In the genomic region with DNA sequence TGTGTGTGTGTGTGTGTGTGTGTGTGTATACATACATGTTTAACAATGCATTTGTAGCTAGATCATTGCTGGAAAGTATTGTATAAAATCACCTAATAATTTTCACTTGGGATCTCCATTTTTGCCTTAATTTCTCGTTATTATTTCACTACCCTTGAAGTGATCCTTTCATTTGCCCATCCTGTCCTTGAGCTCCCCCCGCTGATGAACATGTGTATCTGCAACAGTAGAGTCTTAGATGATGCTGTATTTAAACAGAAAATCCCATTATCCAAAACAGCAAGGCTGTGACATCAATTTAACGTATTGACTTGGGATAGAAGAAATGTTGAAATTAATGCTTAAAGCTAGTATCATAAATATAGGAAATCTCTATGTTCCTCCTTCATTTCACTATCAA, we compare ENCODE assay signal across 12 mouse cellular contexts.
DNase-seq lines count a peak whose midpoint lies in the region; ATAC-seq and TF ChIP-seq lines count a peak whose summit lies in the region.
"Had no signal": no experiment of that assay in that cellular context is flagged by ENCODE, and none has a peak within 500 bp of the region (broad histone marks: within the 10 kb centered on the region; RNA-seq: fewer than 3 reads in every experiment).

No protein-coding gene starts in this region.

- no peaks in the 10 kb centered on the region for H3K9me3 ChIP-seq in forebrain, postnatal 0 days (ENCODE audit: low read length)
- H3K9me3 ChIP-seq in forebrain, embryonic 12.5 days: no peaks in the 10 kb centered on the region
- H3K9me3 ChIP-seq in liver, embryonic 11.5 days (ENCODE audit: control insufficient read depth, low read length): no peaks in the 10 kb centered on the region
- no peaks in the 10 kb centered on the region for H3K9me3 ChIP-seq in MEL (replicated peaks; ENCODE audit: insufficient read depth, low read length)
- H3K9me3 ChIP-seq: limb, embryonic 15.5 days; neural tube, embryonic 12.5 days had no signal

- peak; percentile 59 for TF ChIP-seq CTCF in forebrain, postnatal 0 days (IDR thresholded peaks at IDR 0.05; ENCODE audit: low read depth)
- no peak for TF ChIP-seq CTCF in liver, adult 2 months (IDR thresholded peaks at IDR 0.05; ENCODE audit: low read depth, low read length)
- peak; percentile 18 to 61 (median 24); a peak in 4 of 6 replicates for TF ChIP-seq CTCF in MEL (IDR thresholded peaks at IDR 0.05 in 2 of 3, conservative IDR thresholded peaks at IDR 0.05 in 1 of 3; ENCODE audit: control insufficient read depth in 1 of 3, insufficient read depth in 1 of 3, low read depth in 2 of 3, low read length in 3 of 3, poor library complexity in 1 of 3, severe bottlenecking in 1 of 3)

- no peaks in the 10 kb centered on the region for H3K27me3 ChIP-seq in forebrain, postnatal 0 days (ENCODE audit: insufficient read depth, low read length)
- H3K27me3 ChIP-seq in forebrain, embryonic 12.5 days: no peaks in the 10 kb centered on the region
- no peaks in the 10 kb centered on the region for H3K27me3 ChIP-seq in liver, adult 2 months (ENCODE audit: control insufficient read depth, insufficient read depth, low read length)
- H3K27me3 ChIP-seq in liver, embryonic 11.5 days (replicated peaks; ENCODE audit: control insufficient read depth, insufficient read depth, low read length): no peaks in the 10 kb centered on the region
- H3K27me3 ChIP-seq in MEL (ENCODE audit: control insufficient read depth in 1 of 2, insufficient read depth in 2 of 2, low read length in 2 of 2): peaks cover 3 to 14% of the 10 kb centered on the region in 2 experiments; a peak in 3 of 4 replicates
- H3K27me3 ChIP-seq: limb, embryonic 15.5 days; neural tube, embryonic 12.5 days had no signal

- no peak overlapping the region for H3K9ac ChIP-seq in forebrain, postnatal 0 days
- H3K9ac ChIP-seq in forebrain, embryonic 12.5 days: no peak overlapping the region
- no peak overlapping the region for H3K9ac ChIP-seq in liver, adult 2 months (ENCODE audit: low read depth, low read length)
- no peak overlapping the region for H3K9ac ChIP-seq in liver, embryonic 11.5 days (ENCODE audit: low read depth, low read length)
- H3K9ac ChIP-seq in MEL (ENCODE audit: control insufficient read depth, low read depth, low read length, poor library complexity, severe bottlenecking): no peak overlapping the region
- H3K9ac ChIP-seq: limb, embryonic 15.5 days; neural tube, embryonic 12.5 days had no signal

- no peaks in the 10 kb centered on the region for H3K36me3 ChIP-seq in forebrain, postnatal 0 days (ENCODE audit: insufficient read depth)
- H3K36me3 ChIP-seq in forebrain, embryonic 12.5 days (replicated peaks): no peaks in the 10 kb centered on the region
- H3K36me3 ChIP-seq in liver, adult 2 months (ENCODE audit: control insufficient read depth, insufficient read depth, low read length): no peaks in the 10 kb centered on the region
- H3K36me3 ChIP-seq in liver, embryonic 11.5 days (ENCODE audit: control insufficient read depth, insufficient read depth, low read length): no peaks in the 10 kb centered on the region
- no peaks in the 10 kb centered on the region for H3K36me3 ChIP-seq in MEL (ENCODE audit: control insufficient read depth in 1 of 2, insufficient read depth in 2 of 2, low read length in 2 of 2)
- H3K36me3 ChIP-seq: limb, embryonic 15.5 days; neural tube, embryonic 12.5 days had no signal

- H3K4me1 ChIP-seq in forebrain, postnatal 0 days (ENCODE audit: insufficient read depth): no peaks in the 10 kb centered on the region
- H3K4me1 ChIP-seq in forebrain, embryonic 12.5 days: peaks cover 5% of the 10 kb centered on the region
- no peaks in the 10 kb centered on the region for H3K4me1 ChIP-seq in liver, adult 2 months (ENCODE audit: control insufficient read depth, insufficient read depth, low read length)
- no peaks in the 10 kb centered on the region for H3K4me1 ChIP-seq in liver, embryonic 11.5 days (replicated peaks; ENCODE audit: control insufficient read depth, insufficient read depth, low read length)
- H3K4me1 ChIP-seq in MEL (ENCODE audit: control insufficient read depth in 1 of 2, insufficient read depth in 2 of 2, low read length in 2 of 2): no peaks in the 10 kb centered on the region
- H3K4me1 ChIP-seq: limb, embryonic 15.5 days; neural tube, embryonic 12.5 days had no signal

- no peak for DNase-seq in forebrain, postnatal 0 days
- DNase-seq in liver, adult 2 months (ENCODE audit: extremely low read depth, low read depth, low spot score): peak; percentile 43
- DNase-seq in liver, embryonic 11.5 days (ENCODE audit: low spot score): no peak
- peak; percentile 35 for DNase-seq in MEL (ENCODE audit: low read depth, low spot score)
- peak; percentile 31 for DNase-seq in induced T-regulatory cell, adult 2 months (ENCODE audit: low read depth)
- DNase-seq in spleen, adult 12 weeks (ENCODE audit: low spot score): no peak
- DNase-seq in testis, postnatal 14 days (ENCODE audit: low spot score): no peak
- DNase-seq: gastrocnemius, postnatal 36 days; kidney, postnatal 14 days had no signal

- TF ChIP-seq POLR2A in liver, adult 2 months (IDR thresholded peaks at IDR 0.05; ENCODE audit: extremely low read depth, insufficient read depth, low read length): no peak
- TF ChIP-seq POLR2A in MEL (IDR thresholded peaks at IDR 0.05; ENCODE audit: control insufficient read depth in 1 of 2, insufficient read depth in 1 of 2, low read depth in 1 of 2, low read length in 2 of 2, poor library complexity in 1 of 2): no peak

- H3K4me2 ChIP-seq in forebrain, postnatal 0 days (ENCODE audit: low read depth): no peak overlapping the region
- H3K4me2 ChIP-seq in forebrain, embryonic 12.5 days: no peak overlapping the region
- no peak overlapping the region for H3K4me2 ChIP-seq in liver, embryonic 11.5 days
- H3K4me2 ChIP-seq: limb, embryonic 15.5 days; neural tube, embryonic 12.5 days had no signal

- ATAC-seq in forebrain, postnatal 0 days: no peak
- ATAC-seq in forebrain, embryonic 12.5 days (ENCODE audit: low FRiP score): no peak
- ATAC-seq in liver, embryonic 11.5 days (replicated peaks; ENCODE audit: low FRiP score): no peak

- TF ChIP-seq EP300 in MEL (IDR thresholded peaks at IDR 0.05; ENCODE audit: low read depth in 1 of 2, low read length in 2 of 2): no peak

- H3K79me2 ChIP-seq in liver, adult 2 months (ENCODE audit: control insufficient read depth, insufficient read depth, low read length): no peaks in the 10 kb centered on the region
- H3K79me2 ChIP-seq in MEL (ENCODE audit: control insufficient read depth, insufficient read depth, low read length, poor library complexity): no peaks in the 10 kb centered on the region

- 44% methylated on average over 3 of the region's 3 CpGs for WGBS in forebrain, postnatal 0 days
- 46% methylated on average over 3 of the region's 3 CpGs for WGBS in forebrain, embryonic 12.5 days
- 27% methylated on average over 3 of the region's 3 CpGs for WGBS in liver, adult 2 months
- 30% methylated on average over 3 of the region's 3 CpGs for WGBS in liver, embryonic 11.5 days

- H3K27ac ChIP-seq in forebrain, postnatal 0 days (ENCODE audit: low read depth, low read length): no peak overlapping the region
- no peak overlapping the region for H3K27ac ChIP-seq in forebrain, embryonic 12.5 days
- H3K27ac ChIP-seq in liver, adult 2 months (replicated peaks; ENCODE audit: insufficient read depth, low read depth, low read length): no peak overlapping the region
- no peak overlapping the region for H3K27ac ChIP-seq in liver, embryonic 11.5 days (ENCODE audit: low read depth, low read length)
- H3K27ac ChIP-seq in MEL (ENCODE audit: control insufficient read depth, low read depth, low read length): no peak overlapping the region
- H3K27ac ChIP-seq: limb, embryonic 15.5 days; neural tube, embryonic 12.5 days had no signal

- no peak overlapping the region for H3K4me3 ChIP-seq in forebrain, postnatal 0 days (ENCODE audit: low read depth, low read length)
- no peak overlapping the region for H3K4me3 ChIP-seq in forebrain, embryonic 12.5 days (replicated peaks)
- no peak overlapping the region for H3K4me3 ChIP-seq in liver, adult 2 months (ENCODE audit: insufficient read depth, low read depth, low read length)
- H3K4me3 ChIP-seq in liver, embryonic 11.5 days (ENCODE audit: low read depth, low read length): no peak overlapping the region
- H3K4me3 ChIP-seq in MEL (ENCODE audit: control insufficient read depth in 1 of 2, insufficient read depth in 1 of 2, low read depth in 2 of 2, low read length in 2 of 2): no peak overlapping the region
- H3K4me3 ChIP-seq: limb, embryonic 15.5 days; neural tube, embryonic 12.5 days had no signal

- TF ChIP-seq RAD21 in MEL (IDR thresholded peaks at IDR 0.05; ENCODE audit: low read depth, low read length): peak; percentile 57

TF ChIP-seq in MEL, 35 proteins besides CTCF, POLR2A, EP300 and RAD21:
- TF ChIP-seq ZC3H11A (IDR thresholded peaks at IDR 0.05; ENCODE audit: low read depth, low read length): no peak
- TF ChIP-seq SMC3 (IDR thresholded peaks at IDR 0.05; ENCODE audit: low read depth, low read length): peak; percentile 51

Comparison
In these comparisons a context has a peak if more than half of its experiments do, and no peak if none do; other contexts are left out.
1. DNase-seq: peak in liver, adult 2 months (single experiment), MEL (single experiment) and induced T-regulatory cell, adult 2 months (single experiment); none in forebrain, postnatal 0 days (single experiment), liver, embryonic 11.5 days (single experiment), spleen, adult 12 weeks (single experiment) and testis, postnatal 14 days (single experiment).